Mouse (Mus musculus): ENCODE measurements around the gene Slc39a9.

DNA sequence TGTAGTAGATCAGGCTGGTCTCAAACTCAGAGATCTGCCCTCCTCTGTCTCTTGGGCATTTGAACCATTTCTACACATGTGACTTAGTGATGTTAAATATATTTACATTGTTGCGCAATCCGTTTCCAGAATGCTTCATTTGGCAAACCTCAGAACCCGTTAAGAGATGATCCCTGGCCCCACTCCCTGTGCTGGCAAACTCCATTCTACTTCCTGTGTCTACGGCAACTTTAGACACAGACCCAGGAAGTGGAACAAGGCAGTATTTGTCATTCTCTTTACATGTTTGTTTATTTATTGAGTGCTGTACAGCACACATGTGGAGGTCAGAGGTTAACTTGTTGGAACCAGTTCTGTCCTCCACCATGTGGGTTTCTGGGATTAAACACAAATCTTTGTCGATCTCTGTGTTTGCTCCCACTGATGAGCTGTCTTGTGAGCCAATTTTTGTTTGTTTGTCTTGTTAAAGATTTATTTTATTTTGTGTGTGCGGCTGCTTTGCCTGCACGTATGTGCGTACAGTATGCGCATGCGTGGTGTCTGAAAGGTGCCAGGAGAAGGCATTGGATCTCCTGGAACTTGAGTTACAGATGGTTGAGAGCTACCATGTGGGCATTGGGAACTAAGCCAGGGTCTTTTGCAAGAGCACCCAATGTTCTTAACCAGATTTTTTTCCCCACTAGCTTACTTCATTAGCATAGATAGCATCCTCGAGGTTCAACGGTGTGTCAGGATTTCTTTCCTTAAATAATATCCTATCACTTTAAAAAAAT is 86.3 kb downstream of the Slc39a9 start:
- TF ChIP-seq TAL1 (IDR thresholded peaks at IDR 0.05; ENCODE audit: low read length) = no peak
- TF ChIP-seq GATA1 (IDR thresholded peaks at IDR 0.05; ENCODE audit: low read length) = no peak

All from erythroblast, embryonic 14.5 days (primary cell).